Mouse (Mus musculus): ENCODE data around the gene Gm9999.

DNA sequence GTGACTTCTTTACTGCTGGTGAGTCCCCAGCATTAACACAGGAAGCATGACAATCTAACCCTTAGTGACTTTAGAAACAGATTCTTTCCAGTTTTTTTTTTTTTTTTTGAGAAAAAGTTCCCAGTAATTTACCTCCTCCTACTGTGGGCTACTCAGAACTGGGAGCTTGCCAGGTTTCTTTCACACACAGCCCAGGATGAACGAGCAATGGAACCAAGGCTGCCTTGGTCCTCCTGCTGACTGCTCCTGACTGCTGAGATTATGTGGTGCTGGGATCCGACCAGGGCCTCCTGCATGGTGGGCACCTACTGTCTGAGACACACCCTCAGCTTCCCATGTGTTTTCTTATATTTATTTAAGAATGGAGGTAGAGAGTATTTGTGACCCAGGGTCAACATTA is 3.7 kb downstream of the Gm9999 start:
- TF ChIP-seq CTCF (IDR thresholded peaks at IDR 0.05; ENCODE audit: low read depth) (no peak), EP300 (IDR thresholded peaks at IDR 0.05; ENCODE audit: low read depth) (no peak)

Data from liver, embryonic 14.5 days (tissue).